Mouse (Mus musculus): ENCODE measurements at regions not wholly inside any gene's neighbourhood (a gene's known extent, or its start where the extent isn't known, plus 50 kb on each side); places are given as distances from the start of the nearest gene placed in this dataset.
"Not testable (repeated sequence)": the region's sequence is repeated elsewhere in the genome, so short reads cannot be mapped to it uniquely, and the experiment has no call there.

GRCm38 (mm10) chr8:34275977-34276660 is 164.6 kb upstream of the Gm10131 start:
- Histone ChIP-seq H3K36me3 (ENCODE audit: control insufficient read depth, insufficient read depth, low read length) (no peaks in the 10 kb centered on the region), H3K27me3 (ENCODE audit: control insufficient read depth, insufficient read depth, low read length) (no peaks in the 10 kb centered on the region), H3K9me3 (ENCODE audit: control insufficient read depth, low read length) (no peaks in the 10 kb centered on the region), H3K4me1 (ENCODE audit: control insufficient read depth, insufficient read depth, low read length) (no peaks in the 10 kb centered on the region), H3K9ac (ENCODE audit: low read length) (no peak overlapping the region), H3K4me2 (ENCODE audit: low read depth) (no peak overlapping the region), H3K4me3 (ENCODE audit: low read depth, low read length) (no peak overlapping the region), H3K27ac (ENCODE audit: low read depth, low read length) (no peak overlapping the region)
- ATAC-seq (ENCODE audit: insufficient read depth, low FRiP score, low TSS enrichment) (no peak), DNase-seq (ENCODE audit: low spot score) (no peak)
- WGBS: 80% methylated on average over 7 of the region's 7 CpGs

DNA sequence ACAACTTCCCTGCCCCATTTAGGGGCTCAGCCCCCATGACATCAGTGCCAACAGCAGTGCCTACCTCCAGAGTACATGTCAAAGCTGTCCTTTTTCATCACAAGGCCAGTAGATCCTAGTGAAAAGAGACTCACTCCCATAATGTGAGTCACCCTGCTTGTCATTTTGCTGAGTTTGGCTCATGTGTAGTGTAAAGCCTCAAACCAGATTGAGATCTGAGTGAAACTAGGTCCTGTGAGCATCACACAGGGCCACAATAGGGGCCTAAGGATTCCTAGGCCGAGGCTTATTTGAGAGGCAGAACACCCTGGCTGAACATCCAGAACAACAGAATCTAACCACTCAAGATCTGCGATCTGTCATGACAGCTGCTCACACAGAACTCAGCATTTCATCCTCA is 163.3 kb upstream of the Gm10131 start:
- not testable (repeated sequence) for H3K27me3 ChIP-seq (ENCODE audit: control insufficient read depth, insufficient read depth, low read length); H3K4me2 ChIP-seq (ENCODE audit: low read depth); DNase-seq (ENCODE audit: low spot score); ATAC-seq (ENCODE audit: insufficient read depth, low FRiP score, low TSS enrichment); H3K9me3 ChIP-seq (ENCODE audit: control insufficient read depth, low read length); H3K4me1 ChIP-seq (ENCODE audit: control insufficient read depth, insufficient read depth, low read length); H3K36me3 ChIP-seq (ENCODE audit: control insufficient read depth, insufficient read depth, low read length); H3K9ac ChIP-seq (ENCODE audit: low read length); H3K27ac ChIP-seq (ENCODE audit: low read depth, low read length); H3K4me3 ChIP-seq (ENCODE audit: low read depth, low read length)
- 91% methylated on average over 2 of the region's 2 CpGs for WGBS

DNA sequence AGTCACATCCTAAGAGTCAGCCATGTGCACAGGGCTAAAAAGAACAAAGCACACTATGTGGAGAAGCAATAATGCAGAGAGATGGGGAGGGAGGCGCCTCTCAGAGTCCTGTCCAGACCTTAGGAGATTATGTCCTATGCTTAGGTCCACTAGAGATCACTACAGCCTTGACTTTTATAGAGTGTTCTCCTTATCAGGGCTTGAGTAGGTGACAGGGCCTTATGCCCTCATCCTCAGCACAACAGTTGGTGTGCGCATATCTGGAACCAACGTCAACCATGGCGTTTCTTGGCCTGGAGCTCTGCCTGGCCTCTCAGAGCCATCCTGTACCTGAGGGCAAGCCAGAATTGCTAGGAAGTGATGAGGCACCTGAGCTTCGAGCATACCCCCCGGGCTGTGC is 162.6 kb upstream of the Gm10131 start:
- H3K27me3 ChIP-seq (ENCODE audit: control insufficient read depth, insufficient read depth, low read length): no peaks in the 10 kb centered on the region
- H3K4me2 ChIP-seq (ENCODE audit: low read depth): no peak overlapping the region
- no peaks in the 10 kb centered on the region for H3K9me3 ChIP-seq (ENCODE audit: control insufficient read depth, low read length)
- no peak overlapping the region for H3K4me3 ChIP-seq (ENCODE audit: low read depth, low read length)
- no peak overlapping the region for H3K27ac ChIP-seq (ENCODE audit: low read depth, low read length)
- H3K36me3 ChIP-seq (ENCODE audit: control insufficient read depth, insufficient read depth, low read length): no peaks in the 10 kb centered on the region
- DNase-seq (ENCODE audit: low spot score) (no peak), ATAC-seq (ENCODE audit: insufficient read depth, low FRiP score, low TSS enrichment) (no peak)
- H3K4me1 ChIP-seq (ENCODE audit: control insufficient read depth, insufficient read depth, low read length): no peaks in the 10 kb centered on the region
- H3K9ac ChIP-seq (ENCODE audit: low read length): no peak overlapping the region
- WGBS: 94% methylated on average over 6 of the region's 6 CpGs

- no peak overlapping the region for H3K4me3 ChIP-seq (ENCODE audit: low read depth, low read length)
- WGBS: 90% methylated on average over 6 of the region's 6 CpGs
- no peak overlapping the region for H3K9ac ChIP-seq (ENCODE audit: low read length)
- no peak overlapping the region for H3K27ac ChIP-seq (ENCODE audit: low read depth, low read length)
- H3K9me3 ChIP-seq (ENCODE audit: control insufficient read depth, low read length): no peaks in the 10 kb centered on the region
- ATAC-seq (ENCODE audit: insufficient read depth, low FRiP score, low TSS enrichment) (no peak), DNase-seq (ENCODE audit: low spot score) (no peak)
- no peak overlapping the region for H3K4me2 ChIP-seq (ENCODE audit: low read depth)
- H3K36me3 ChIP-seq (ENCODE audit: control insufficient read depth, insufficient read depth, low read length): no peaks in the 10 kb centered on the region
- H3K4me1 ChIP-seq (ENCODE audit: control insufficient read depth, insufficient read depth, low read length): no peaks in the 10 kb centered on the region
- no peaks in the 10 kb centered on the region for H3K27me3 ChIP-seq (ENCODE audit: control insufficient read depth, insufficient read depth, low read length)
Observed at GRCm38 (mm10) chr8:34269848-34270247, 158.3 kb upstream of the Gm10131 start.

- Histone ChIP-seq H3K36me3 (ENCODE audit: control insufficient read depth, insufficient read depth, low read length) (no peaks in the 10 kb centered on the region), H3K4me3 (ENCODE audit: low read depth, low read length) (no peak overlapping the region), H3K4me1 (ENCODE audit: control insufficient read depth, insufficient read depth, low read length) (no peaks in the 10 kb centered on the region), H3K27me3 (ENCODE audit: control insufficient read depth, insufficient read depth, low read length) (no peaks in the 10 kb centered on the region), H3K9me3 (ENCODE audit: control insufficient read depth, low read length) (no peaks in the 10 kb centered on the region), H3K27ac (ENCODE audit: low read depth, low read length) (no peak overlapping the region), H3K9ac (ENCODE audit: low read length) (no peak overlapping the region), H3K4me2 (ENCODE audit: low read depth) (no peak overlapping the region)
- WGBS: 94% methylated on average over 18 of the region's 18 CpGs
- ATAC-seq (ENCODE audit: insufficient read depth, low FRiP score, low TSS enrichment): no peak
- DNase-seq (ENCODE audit: low spot score): no peak
Observed at GRCm38 (mm10) chr8:34268806-34269520, 157.4 kb upstream of the Gm10131 start.

GRCm38 (mm10) chr8:34254978-34255377 is 143.4 kb upstream of the Gm10131 start:
- no peak overlapping the region for H3K27ac ChIP-seq (ENCODE audit: low read depth, low read length)
- ATAC-seq (ENCODE audit: insufficient read depth, low FRiP score, low TSS enrichment): no peak
- no peak for DNase-seq (ENCODE audit: low spot score)
- no peaks in the 10 kb centered on the region for H3K27me3 ChIP-seq (ENCODE audit: control insufficient read depth, insufficient read depth, low read length)
- no peaks in the 10 kb centered on the region for H3K9me3 ChIP-seq (ENCODE audit: control insufficient read depth, low read length)
- no peak overlapping the region for H3K4me3 ChIP-seq (ENCODE audit: low read depth, low read length)
- no peak overlapping the region for H3K9ac ChIP-seq (ENCODE audit: low read length)
- no peak overlapping the region for H3K4me2 ChIP-seq (ENCODE audit: low read depth)
- 76% methylated on average over 2 of the region's 2 CpGs for WGBS
- no peaks in the 10 kb centered on the region for H3K4me1 ChIP-seq (ENCODE audit: control insufficient read depth, insufficient read depth, low read length)
- no peaks in the 10 kb centered on the region for H3K36me3 ChIP-seq (ENCODE audit: control insufficient read depth, insufficient read depth, low read length)

DNA sequence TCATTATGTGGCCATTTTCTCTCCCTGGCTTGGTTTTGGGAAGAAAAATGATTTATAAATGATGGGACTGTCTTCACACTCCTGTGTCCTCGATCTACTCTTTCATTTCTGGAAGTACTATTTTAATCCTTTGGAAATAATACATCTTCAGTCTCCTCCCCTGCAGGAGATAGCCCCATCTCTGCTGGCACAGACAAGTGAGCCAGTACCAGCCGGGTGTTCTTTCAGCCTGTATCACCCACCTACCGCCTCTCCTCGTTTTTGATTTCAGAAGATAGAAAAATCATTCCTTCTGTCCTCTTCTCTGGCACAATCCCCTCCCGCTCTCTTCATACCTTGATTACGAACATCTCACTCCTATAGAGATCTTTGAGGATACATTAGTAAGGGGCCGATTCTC is 140.4 kb upstream of the Gm10131 start:
- Histone ChIP-seq H3K4me3 (ENCODE audit: low read depth, low read length) (no peak overlapping the region), H3K27ac (ENCODE audit: low read depth, low read length) (no peak overlapping the region), H3K36me3 (ENCODE audit: control insufficient read depth, insufficient read depth, low read length) (no peaks in the 10 kb centered on the region), H3K9ac (ENCODE audit: low read length) (no peak overlapping the region), H3K4me1 (ENCODE audit: control insufficient read depth, insufficient read depth, low read length) (no peaks in the 10 kb centered on the region), H3K9me3 (ENCODE audit: control insufficient read depth, low read length) (no peaks in the 10 kb centered on the region), H3K4me2 (ENCODE audit: low read depth) (no peak overlapping the region), H3K27me3 (ENCODE audit: control insufficient read depth, insufficient read depth, low read length) (no peaks in the 10 kb centered on the region)
- DNase-seq (ENCODE audit: low spot score) (no peak), ATAC-seq (ENCODE audit: insufficient read depth, low FRiP score, low TSS enrichment) (no peak)
- WGBS: 93% methylated on average over 7 of the region's 7 CpGs

DNA sequence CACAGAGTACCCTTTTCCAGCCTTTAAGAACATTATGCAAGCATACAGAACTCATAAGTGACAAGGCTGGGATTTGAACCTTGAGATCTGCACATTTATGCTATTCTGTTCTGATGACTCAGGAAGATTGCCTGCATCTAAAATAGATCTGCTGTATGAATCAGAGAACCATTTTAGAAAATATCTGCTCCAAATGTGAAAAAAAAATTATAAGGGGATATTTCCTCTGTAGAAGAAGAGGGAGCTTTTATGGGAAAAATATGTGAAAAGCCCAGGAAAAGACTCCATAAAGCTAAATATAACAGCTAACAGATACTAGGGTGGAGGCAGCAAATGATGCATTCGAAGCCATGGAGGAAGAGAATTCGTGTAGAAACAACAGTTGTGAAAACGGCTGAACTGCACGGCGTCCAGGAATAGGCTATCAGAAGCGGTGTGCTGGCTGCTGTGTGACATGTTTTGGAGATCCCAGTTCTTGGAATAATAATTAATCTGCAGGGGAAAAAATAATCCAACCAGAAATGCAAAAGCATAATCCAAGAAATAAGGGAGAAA is 127.9 kb upstream of the Gm10131 start:
- Histone ChIP-seq H3K4me2 (ENCODE audit: low read depth) (no peak overlapping the region), H3K27me3 (ENCODE audit: control insufficient read depth, insufficient read depth, low read length) (no peaks in the 10 kb centered on the region), H3K27ac (ENCODE audit: low read depth, low read length) (no peak overlapping the region), H3K9me3 (ENCODE audit: control insufficient read depth, low read length) (no peaks in the 10 kb centered on the region), H3K4me1 (ENCODE audit: control insufficient read depth, insufficient read depth, low read length) (no peaks in the 10 kb centered on the region), H3K36me3 (ENCODE audit: control insufficient read depth, insufficient read depth, low read length) (no peaks in the 10 kb centered on the region), H3K9ac (ENCODE audit: low read length) (no peak overlapping the region), H3K4me3 (ENCODE audit: low read depth, low read length) (no peak overlapping the region)
- DNase-seq (ENCODE audit: low spot score): no peak
- 91% methylated on average over 6 of the region's 6 CpGs for WGBS
- ATAC-seq (ENCODE audit: insufficient read depth, low FRiP score, low TSS enrichment): no peak

DNA sequence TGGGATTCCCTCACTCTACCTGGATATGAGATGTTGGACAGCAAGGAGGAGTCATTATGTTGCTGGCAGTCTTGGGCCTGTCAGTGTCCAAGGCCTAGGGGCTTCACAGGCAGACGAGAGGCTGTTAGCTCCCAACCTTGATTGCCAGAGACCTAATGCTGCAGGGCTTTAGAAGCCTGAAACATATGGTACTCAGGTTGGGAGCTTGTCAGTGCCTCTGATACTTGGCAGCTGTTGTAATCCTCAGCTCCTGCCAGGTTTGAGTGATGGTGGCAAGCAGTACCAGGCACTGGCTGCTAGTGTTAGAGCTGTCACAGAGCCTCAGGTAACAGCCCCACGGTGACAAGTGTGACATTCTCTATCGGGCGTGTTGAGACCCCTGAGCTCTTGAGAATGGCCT is 122.2 kb upstream of the Gm10131 start:
- WGBS: 79% methylated on average over 4 of the region's 4 CpGs
- ATAC-seq (ENCODE audit: insufficient read depth, low FRiP score, low TSS enrichment) (no peak), DNase-seq (ENCODE audit: low spot score) (no peak)
- H3K4me2 ChIP-seq (ENCODE audit: low read depth): no peak overlapping the region
- no peaks in the 10 kb centered on the region for H3K36me3 ChIP-seq (ENCODE audit: control insufficient read depth, insufficient read depth, low read length)
- no peaks in the 10 kb centered on the region for H3K27me3 ChIP-seq (ENCODE audit: control insufficient read depth, insufficient read depth, low read length)
- no peak overlapping the region for H3K4me3 ChIP-seq (ENCODE audit: low read depth, low read length)
- no peak overlapping the region for H3K27ac ChIP-seq (ENCODE audit: low read depth, low read length)
- H3K4me1 ChIP-seq (ENCODE audit: control insufficient read depth, insufficient read depth, low read length): no peaks in the 10 kb centered on the region
- H3K9me3 ChIP-seq (ENCODE audit: control insufficient read depth, low read length): no peaks in the 10 kb centered on the region
- no peak overlapping the region for H3K9ac ChIP-seq (ENCODE audit: low read length)

Measured in neural tube, embryonic 11.5 days (tissue).